Mouse (Mus musculus) myocyte (in vitro differentiated cells): ENCODE results near the gene Gm49450.
A peak's percentile ranks its signal among the peaks of the same experiment; 100 is the strongest.

ENCODE experiments used
- E2F4 ChIP-seq: IDR thresholded peaks from one replicate; pipeline ENCODE4 v1.6.1; 2011; ENCODE audit warnings: mild to moderate bottlenecking, control low read depth, moderate library complexity; ENCODE audit not compliant: insufficient read depth
- MAX ChIP-seq: IDR thresholded peaks from one replicate; pipeline ENCODE4 v1.6.1; 2011; ENCODE audit warnings: low read depth, mild to moderate bottlenecking, control low read depth
- MYOD1 ChIP-seq, 3 experiments: IDR thresholded peaks; one replicate each; pipeline ENCODE4 v1.6.1; 2011; ENCODE audit warnings: control low read depth in 2 of 3, low read depth in 2 of 3, mild to moderate bottlenecking in 2 of 3, moderate library complexity in 1 of 3; ENCODE audit not compliant: insufficient read length in 2 of 3, control insufficient read depth in 1 of 3
- MYOG ChIP-seq, 3 experiments: IDR thresholded peaks; one replicate each; pipeline ENCODE4 v1.6.1; 2011; ENCODE audit warnings: control low read depth in 2 of 3, low read depth in 2 of 3, mild to moderate bottlenecking in 2 of 3; ENCODE audit not compliant: insufficient read length in 2 of 3, control insufficient read depth in 1 of 3, insufficient read depth in 1 of 3
- POLR2A ChIP-seq: IDR thresholded peaks from one replicate; pipeline ENCODE4 v1.6.1; 2011; ENCODE audit warnings: low read depth, mild to moderate bottlenecking, control low read depth, moderate library complexity; ENCODE audit not compliant: insufficient read length
- POLR2AphosphoS2 ChIP-seq: IDR thresholded peaks from one replicate; pipeline ENCODE4 v1.6.1; 2011; ENCODE audit warnings: low read depth, control low read depth; ENCODE audit not compliant: insufficient read length
- REST ChIP-seq: IDR thresholded peaks from one replicate; pipeline ENCODE4 v1.6.1; 2011; ENCODE audit warnings: mild to moderate bottlenecking, control low read depth, moderate library complexity; ENCODE audit not compliant: insufficient read depth, insufficient read length
- SRF ChIP-seq: IDR thresholded peaks from one replicate; pipeline ENCODE4 v1.6.1; 2011; ENCODE audit warnings: low read depth; ENCODE audit not compliant: control insufficient read depth, insufficient read length
- TCF12 ChIP-seq: IDR thresholded peaks from one replicate; pipeline ENCODE4 v1.6.1; 2011; ENCODE audit warnings: mild to moderate bottlenecking, control low read depth; ENCODE audit not compliant: poor library complexity, insufficient read depth, severe bottlenecking
- TCF3 ChIP-seq: IDR thresholded peaks from one replicate; pipeline ENCODE4 v1.6.1; 2011; ENCODE audit warnings: low read depth, control low read depth; ENCODE audit not compliant: insufficient read length
- USF1 ChIP-seq: IDR thresholded peaks from one replicate; pipeline ENCODE4 v1.6.1; 2011; ENCODE audit warnings: low read depth, mild to moderate bottlenecking, control low read depth, moderate library complexity

GRCm38 (mm10) chr15:98985982-98986715, 32.8 kb upstream of the Gm49450 start:
- TF ChIP-seq USF1 (no peak), POLR2A (no peak), MAX (peak; percentile 0), E2F4 (no peak), MYOG (IDR thresholded peaks at IDR 0.05; ENCODE audit: control insufficient read depth in 1 of 3, insufficient read depth in 1 of 3, insufficient read length in 2 of 3, low read depth in 2 of 3) (no peak), TCF12 (no peak), POLR2AphosphoS2 (no peak), REST (no peak), SRF (no peak), MYOD1 (IDR thresholded peaks at IDR 0.05; ENCODE audit: control insufficient read depth in 1 of 3, insufficient read length in 2 of 3, low read depth in 2 of 3) (no peak), TCF3 (no peak)
